Mouse (Mus musculus): Measurements from ENCODE around the gene Arap1.
A peak's percentile ranks its signal among the peaks of the same experiment; 100 is the strongest.

Gene Arap1

DNA sequence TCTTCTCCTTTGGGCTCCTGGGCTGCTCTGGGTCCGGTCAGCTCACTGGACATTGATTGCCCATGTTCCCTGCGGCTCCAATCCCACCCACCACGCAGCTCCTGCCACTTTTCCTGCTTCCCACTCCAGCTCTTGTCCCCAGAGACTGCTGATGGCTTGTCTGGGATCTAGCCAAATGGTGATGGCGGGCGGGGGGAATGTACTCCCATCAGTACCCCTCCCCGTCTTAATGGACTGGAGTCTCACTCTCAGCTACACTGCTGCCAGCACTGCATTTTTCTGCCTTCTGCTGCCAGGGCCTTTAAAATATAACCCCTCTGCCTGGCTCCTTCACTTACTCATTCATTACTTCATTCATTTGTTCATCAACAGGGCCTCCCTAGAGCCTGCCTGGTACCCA lies 76.1 kb downstream of the Arap1 start:
- no peak for ATAC-seq (ENCODE audit: insufficient number of reproducible peaks, low FRiP score, low TSS enrichment)

DNA sequence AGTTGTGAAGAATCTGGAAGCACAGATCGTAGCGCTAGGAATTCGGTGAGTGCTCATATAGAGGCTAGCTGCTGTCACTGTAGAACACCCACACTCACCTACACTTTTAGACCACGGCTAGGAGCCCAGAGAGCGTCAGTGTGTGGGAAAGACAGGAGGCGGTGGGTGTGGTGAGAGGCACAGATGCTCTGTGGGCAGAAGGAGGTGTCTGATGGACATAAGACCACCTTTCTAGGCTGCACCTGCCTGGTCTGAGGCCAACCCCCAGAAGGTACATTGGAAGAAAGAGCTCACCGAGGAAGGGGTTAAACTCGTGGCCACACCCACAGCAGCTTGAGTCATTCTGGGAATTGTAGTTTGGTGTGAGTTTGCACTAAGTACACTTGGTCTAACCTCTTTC lies 78.8 kb downstream of the Arap1 start:
- ATAC-seq (ENCODE audit: insufficient number of reproducible peaks, low FRiP score, low TSS enrichment): no peak

DNA sequence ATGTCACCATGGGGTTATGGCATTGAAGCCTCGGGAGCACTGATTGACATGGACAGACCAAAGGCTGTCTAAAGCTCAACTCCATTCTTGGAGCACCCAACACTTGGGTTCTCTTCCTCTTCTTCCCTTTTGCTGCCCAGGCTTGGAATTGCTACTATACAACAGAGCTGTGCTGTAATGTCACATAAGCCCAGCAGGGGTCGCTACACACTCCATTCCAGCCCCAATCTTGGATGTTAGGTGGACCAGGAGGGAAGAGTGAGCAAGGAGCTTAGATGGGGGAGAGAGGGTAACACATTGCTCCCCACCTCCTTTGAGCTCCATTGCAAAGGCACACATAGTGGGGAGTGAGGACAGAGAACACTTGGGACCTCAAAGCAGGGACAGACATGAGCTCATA lies 79.9 kb downstream of the Arap1 start:
- ATAC-seq (ENCODE audit: insufficient number of reproducible peaks, low FRiP score, low TSS enrichment): no peak

DNA sequence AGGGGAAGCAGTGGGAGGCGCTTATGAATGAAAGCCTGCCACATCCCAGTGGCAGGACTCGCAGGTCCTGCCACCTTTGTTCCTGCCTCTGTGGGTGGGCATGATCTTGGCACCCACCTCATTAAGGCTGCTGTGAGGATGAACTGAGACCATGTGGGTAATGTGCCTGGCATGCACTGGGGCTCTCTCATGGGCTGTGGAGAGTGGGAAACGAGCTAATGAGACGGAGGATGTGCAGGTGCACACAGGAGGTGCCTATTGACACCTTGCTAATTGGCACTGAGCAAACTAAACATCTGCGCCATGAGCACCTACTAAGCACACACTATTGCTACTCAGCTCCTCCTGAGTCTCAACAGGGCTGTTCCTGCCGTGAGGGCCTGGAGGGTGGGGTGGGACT lies 87.2 kb downstream of the Arap1 start:
- no peak for ATAC-seq (ENCODE audit: insufficient number of reproducible peaks, low FRiP score, low TSS enrichment)

DNA sequence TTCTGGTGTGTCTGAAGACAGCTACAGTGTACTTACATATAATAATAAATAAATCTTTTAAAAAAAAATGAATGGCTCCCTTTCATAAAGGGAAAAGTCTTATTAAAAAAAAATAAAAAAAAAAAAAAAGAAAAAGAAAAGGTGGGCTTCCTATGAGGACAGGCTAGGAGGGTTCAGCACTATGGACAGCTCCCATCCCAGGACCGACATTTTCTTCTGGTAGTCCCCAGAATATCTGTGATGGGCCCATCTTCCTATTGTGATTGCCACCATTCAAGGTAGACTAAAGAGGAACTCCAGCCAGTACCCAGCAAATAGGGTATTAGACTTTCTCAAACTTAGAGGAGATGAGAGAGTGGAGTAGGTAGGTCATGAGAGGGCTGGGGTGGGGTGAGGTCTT lies 90.0 kb downstream of the Arap1 start:
- ATAC-seq (ENCODE audit: insufficient number of reproducible peaks, low FRiP score, low TSS enrichment): no peak

DNA sequence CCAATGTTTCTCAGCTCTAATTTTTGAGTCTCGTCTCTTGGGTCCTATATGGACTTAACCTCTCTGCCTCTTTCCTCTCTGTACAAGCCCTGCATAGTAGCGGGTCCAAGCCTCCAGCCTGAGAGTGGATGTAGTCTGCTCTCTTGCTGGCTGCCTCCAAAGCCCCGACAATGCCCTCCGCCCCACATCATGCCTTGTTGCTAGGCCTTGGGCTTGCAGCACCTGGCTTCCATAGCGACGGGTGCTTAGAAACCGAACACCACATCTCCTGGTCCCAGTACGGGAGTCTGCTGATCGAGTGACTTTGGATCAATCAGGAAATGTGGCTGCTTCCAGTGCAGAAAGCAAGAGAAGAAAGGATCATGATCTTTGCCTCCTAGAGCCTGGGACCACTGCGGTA lies 95.2 kb downstream of the Arap1 start:
- no peak for ATAC-seq (ENCODE audit: insufficient number of reproducible peaks, low FRiP score, low TSS enrichment)

DNA sequence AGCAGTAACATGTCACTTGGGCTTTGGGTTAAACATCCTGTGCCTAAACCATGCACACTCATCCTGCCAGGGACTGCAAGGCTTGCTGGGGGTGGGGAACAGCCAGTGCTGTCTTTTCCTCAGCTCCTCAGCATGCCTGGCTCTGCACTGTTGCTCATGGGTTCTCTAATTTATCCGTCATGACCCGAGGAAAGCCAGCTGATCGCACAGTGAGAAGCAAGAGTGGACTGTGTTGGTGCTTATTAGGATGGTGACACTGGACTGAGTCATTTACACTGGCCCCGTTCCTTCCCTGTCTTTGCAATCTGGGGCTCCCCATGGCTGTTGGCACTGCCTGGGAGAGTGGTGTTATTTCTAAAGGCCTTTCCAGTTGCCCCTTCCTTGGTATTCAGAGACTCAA lies 96.3 kb downstream of the Arap1 start:
- ATAC-seq (ENCODE audit: insufficient number of reproducible peaks, low FRiP score, low TSS enrichment): no peak

DNA sequence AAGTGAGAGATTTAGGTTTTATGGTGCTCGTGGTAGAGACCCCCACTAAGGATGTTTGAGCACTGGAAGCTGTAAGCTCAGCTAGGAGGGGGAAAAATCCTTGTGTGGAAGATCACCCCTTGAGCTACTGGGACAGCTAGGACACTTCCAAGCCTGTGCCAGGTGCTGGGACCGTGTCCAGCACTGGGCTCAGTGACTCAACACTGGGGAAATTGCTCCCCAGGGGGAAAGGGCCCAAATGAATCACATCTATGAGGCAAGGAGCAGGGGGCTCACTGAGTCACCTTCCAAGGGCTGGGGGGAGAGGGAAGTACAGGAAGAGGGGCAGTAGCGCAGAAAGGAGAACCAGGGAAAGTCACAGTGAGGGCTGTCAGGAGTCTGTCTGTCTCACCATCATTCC lies 102.0 kb downstream of the Arap1 start:
- ATAC-seq (ENCODE audit: insufficient number of reproducible peaks, low FRiP score, low TSS enrichment): no peak

DNA sequence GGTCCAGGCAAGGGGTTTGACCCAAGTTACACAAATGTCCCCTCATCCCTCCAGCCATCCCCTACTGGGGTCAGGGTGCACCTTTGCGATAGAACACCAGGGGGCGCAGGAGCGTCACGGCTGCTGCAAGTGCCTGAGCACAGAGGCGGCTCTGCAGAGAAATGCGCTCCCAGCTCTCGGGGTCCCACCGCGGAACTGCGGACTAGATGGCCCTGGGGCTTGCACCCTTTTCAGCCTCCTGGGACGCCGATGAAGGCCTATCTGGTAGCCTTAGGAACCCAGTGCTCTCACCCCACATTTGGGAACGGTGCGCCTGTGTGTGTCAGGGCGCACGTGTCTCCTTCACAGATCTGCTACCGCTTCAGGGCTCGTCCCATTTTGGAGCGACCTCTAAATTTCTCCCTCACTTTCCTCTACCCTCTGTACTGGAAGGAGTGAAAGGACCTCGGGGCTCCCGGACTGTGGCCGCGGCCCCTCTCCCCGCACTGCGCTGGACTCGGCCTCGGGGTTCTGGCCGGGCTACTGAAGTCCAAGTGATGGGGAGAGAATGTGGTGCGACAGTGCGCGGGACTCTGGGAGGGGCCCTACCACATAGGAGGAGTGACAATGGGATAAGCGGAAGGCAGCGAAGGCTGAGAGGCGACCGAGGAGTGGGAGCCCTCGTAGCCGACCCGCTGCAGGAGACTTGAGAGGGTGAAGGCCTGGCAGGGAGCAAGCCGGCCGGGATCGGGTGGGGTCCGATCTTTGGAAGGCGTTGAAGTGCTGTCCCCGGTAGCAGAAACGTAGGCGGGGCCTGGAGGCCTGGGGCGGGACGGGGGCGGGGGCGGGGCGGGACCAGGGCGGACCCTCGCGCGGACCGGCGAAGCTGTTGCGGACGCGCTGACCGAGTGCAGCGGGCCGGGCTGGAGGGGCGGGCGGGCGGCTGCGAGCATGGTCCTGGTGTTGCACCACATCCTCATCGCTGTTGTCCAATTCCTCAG lies 102.8 kb downstream of the Arap1 start:
- ATAC-seq (ENCODE audit: insufficient number of reproducible peaks, low FRiP score, low TSS enrichment): peak; percentile 72

DNA sequence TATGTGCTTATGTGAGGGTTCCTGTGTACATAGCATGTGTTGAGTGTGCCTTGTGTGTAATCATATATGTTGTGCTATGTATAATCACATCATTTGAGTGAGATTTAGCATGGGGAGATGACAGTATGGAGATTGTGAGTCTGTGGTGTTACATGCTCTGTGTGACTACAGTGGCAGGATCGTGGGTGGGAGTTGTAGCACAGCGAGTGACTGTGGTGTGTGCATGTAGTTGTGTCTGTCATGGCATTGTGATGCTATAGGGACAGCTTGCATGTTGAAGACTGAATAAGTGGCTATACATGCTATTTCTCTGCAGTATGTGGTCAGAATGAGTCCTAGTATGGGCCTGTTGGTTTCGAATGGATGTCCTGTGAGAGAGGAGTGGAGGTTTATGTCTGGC lies 104.8 kb downstream of the Arap1 start:
- no peak for ATAC-seq (ENCODE audit: insufficient number of reproducible peaks, low FRiP score, low TSS enrichment)

DNA sequence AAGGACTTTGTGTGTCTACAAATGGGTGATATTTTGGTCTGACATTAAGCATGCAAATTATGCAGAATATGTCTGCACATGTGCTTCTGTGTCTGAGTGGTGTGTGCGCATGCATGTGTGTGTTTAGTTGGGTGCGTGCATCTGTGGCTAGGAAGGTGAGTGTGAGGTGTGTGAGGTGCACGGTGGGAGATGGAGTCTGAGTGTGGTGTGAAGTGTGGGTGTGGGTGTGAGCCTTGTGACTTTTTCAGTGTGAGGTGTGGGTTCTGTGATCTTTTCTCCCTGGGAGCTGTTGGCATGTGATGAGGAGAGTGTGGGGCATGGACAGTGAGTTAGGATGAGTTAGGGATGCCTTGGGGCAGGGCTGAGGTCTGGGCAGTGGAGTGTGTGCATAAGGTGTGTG lies 105.4 kb downstream of the Arap1 start:
- no peak for ATAC-seq (ENCODE audit: insufficient number of reproducible peaks, low FRiP score, low TSS enrichment)

DNA sequence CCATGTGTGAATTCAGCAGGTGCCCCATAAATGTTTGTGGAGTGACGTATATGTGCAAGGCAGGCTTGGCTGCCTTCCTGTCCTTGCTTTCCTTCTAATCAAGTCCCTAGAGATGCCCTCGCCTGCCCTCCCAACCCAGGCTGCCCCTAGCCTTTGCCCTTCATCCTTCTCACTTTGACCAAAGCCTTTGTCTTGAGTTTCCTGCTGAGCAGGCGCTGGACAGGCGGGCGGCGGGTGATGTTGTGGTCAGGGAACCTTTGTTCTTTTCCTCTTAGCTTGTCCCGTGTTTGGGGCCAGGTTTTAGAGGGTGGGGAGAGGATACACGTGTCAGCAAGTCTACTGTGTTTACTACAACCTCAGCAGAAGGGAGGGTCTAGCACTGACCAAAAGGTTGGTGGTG lies 105.9 kb downstream of the Arap1 start:
- no peak for ATAC-seq (ENCODE audit: insufficient number of reproducible peaks, low FRiP score, low TSS enrichment)

DNA sequence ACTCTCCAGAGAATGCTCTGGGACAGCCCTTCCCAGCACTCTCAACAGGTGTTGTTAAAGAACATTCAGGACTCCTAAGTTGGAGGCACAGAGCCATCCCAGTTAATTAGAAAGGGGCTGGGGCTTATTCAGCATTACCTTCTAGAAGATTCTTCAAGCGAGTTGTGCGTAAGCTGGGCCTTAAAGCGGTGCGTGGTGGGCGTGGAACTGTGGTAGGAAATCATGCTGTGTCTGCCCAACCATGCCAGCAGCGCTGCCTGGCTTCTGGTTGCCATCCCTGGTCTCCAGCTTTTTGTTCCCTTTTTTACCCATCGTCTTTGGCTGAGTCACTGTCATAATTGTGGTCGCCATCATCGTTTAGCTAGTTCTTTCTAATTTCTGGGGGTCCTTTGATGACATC lies 106.6 kb downstream of the Arap1 start:
- ATAC-seq (ENCODE audit: insufficient number of reproducible peaks, low FRiP score, low TSS enrichment): no peak

DNA sequence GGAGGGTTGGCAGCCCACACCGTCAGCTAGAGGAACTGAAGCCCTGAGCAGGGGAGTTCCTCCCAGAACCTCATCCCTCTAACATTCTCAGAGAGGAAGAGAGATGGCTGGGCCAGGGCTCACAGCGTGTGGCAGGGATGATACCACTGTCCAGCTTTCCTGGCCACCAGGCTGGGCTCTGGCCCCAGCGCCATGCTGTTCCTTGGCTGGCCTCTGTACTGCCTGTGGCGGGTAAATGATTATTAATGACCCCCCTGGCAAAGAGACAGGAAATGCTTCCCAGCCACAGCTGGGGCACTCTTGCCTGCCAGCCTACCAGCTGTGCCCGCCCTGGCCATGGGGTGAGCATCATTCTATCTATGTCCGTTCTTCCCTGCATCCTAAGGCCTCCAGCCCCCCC lies 107.3 kb downstream of the Arap1 start:
- no peak for ATAC-seq (ENCODE audit: insufficient number of reproducible peaks, low FRiP score, low TSS enrichment)

DNA sequence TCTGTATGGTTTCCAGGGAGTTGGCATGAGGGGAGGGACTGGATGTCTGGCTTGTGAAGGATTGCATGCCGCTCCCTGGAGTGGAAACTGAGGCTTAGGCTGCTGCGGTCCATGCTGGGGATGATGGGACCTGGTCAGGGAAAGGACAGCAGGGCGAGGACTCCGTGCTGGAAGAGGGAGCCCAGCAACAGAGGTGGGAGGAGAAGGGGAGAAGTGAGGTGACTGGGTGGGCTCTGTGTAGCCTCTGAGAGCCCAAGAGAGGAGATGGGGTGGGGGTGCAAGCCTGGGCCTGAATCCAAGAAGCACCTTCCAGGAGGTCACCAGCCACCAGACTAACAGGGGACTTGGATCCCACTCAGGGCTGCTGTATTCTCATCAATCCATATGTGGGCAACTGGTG lies 108.5 kb downstream of the Arap1 start:
- ATAC-seq (ENCODE audit: insufficient number of reproducible peaks, low FRiP score, low TSS enrichment): no peak

DNA sequence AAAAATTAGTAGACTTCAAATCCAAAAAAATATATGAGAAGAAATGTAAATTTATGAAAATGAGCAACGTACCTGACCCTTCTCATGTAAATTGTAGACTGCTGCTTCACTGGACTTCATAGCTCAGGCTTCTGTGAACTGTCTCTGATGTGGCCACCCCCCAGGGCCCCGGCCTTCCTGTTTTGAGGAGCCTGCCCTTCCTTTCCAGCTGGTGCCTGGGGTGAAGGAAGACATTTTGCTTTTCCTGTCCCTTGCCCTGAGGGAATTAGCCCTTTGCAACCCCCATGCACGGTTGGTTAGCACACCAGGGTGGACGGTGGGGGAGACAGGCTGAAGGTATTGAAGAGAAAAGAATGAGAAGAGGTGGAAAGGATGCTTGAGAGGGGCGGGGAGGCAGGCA lies 108.9 kb downstream of the Arap1 start:
- no peak for ATAC-seq (ENCODE audit: insufficient number of reproducible peaks, low FRiP score, low TSS enrichment)

DNA sequence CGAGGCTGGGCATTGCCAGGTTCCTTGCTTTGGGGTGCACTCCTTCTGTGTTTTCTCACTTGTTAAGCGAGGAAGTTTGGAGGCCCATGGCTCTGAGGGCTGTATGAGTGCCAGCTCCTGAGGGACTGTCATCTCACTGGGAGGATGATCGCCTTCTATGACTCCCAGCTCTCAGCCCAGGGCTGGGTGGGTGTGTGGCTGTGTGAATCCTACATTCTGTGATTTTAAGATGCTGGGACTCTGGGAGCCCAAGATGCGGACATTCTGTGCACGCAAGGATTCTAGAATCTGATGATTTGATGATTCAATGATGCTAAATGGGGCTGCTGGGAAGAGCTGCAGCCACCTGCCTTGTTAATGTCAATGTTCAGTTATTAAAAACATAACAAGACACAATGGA lies 109.4 kb downstream of the Arap1 start:
- no peak for ATAC-seq (ENCODE audit: insufficient number of reproducible peaks, low FRiP score, low TSS enrichment)

DNA sequence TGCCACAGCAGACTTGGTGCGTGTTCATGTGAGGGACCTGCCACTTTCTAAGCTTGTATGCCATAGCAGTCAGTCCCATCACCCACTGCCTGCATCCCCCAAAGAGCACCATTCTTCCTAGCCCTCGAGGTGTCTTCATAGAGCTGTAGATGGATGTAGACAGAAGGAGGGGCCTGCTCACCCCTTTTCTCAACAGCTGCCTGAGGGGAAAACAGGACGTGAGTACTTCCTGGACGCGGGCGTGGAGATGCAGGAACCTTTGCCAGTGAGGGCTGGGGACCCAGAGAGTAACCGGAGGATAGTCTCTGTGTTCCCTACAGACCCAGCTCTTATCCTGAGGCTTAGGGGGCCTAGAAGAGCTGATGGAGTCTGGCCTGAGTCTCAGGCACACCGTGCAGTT lies 109.9 kb downstream of the Arap1 start:
- no peak for ATAC-seq (ENCODE audit: insufficient number of reproducible peaks, low FRiP score, low TSS enrichment)

DNA sequence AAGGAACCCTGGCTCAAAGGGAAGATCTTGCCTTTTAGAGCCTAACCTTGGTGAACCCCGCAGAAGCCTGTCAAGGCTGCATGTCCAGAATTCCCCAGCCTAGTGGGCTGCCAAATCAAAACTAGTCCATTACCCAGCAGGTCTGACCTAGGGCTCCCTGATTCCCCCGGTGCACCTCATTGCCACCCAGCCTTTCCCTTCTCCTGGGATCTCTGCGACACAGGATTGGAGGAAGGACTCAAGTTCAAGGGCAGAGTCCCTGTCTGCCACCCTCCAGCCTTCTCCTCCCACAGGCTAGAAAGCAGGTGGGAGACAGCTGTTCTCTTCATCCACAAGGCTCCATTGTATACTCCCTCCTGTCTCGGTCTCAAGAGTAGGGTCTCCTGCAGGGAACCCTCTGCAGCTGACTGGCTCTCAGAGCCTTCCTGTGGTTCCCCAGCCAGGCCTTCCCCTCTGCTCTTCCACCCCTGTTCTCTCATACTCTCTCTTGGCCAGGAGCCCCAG lies 110.5 kb downstream of the Arap1 start:
- ATAC-seq (ENCODE audit: insufficient number of reproducible peaks, low FRiP score, low TSS enrichment): no peak

DNA sequence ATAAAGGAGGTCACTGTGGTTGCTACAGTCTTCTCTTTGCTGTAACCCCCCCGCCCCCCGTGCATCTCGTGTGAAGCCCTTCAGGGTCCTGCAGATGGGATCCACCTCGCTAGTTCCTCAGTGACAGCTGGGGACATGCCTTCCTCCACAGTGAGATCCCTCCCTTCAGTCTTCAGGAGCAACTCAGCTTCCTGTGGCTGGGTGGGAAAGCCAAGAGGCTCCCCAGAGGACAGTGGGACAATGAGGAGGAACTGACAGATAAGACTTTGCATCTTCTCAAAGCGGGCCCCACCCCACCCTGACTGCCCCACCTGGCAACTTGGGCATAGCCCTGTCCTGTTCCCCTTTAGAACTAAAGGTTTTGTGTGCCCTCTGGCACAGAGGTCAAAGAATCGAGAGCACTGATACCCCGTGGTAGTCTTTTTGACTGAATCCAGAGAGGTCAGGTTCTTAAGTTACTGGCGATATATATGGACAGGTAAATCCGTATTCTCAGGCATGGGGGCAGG lies 111.5 kb downstream of the Arap1 start:
- ATAC-seq (ENCODE audit: insufficient number of reproducible peaks, low FRiP score, low TSS enrichment): no peak

DNA sequence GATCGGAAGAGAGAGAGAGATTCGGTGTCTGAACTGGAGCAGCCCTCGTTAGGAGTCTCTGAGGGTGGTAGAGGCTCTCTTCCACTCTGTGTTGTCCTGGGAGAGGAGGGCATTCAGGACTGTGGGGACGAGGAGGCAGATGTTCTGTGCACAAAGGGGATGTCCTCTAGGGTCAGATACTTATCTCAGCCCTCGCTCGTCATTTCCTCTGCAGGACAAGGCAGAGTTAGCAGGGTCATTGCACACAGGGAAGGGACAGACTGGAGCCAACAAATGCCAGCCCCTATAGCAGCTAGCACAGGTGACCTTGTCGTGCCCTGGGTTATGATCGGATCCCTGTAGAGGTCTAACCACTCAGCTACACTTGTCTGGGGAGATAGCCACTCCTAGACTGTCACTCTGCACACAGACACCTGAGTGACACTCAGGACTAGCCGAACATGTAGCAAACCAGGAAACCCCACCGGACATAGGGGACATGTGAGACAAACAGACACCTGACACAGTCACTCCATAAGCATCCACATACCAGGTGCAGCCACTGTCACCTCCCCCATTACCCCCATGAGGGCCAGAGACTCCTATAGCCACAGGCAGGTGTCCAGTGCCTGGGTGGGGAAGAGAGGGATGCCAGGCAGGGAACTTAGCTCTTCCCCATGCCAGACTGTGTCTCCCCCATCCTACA lies 112.2 kb downstream of the Arap1 start:
- ATAC-seq (ENCODE audit: insufficient number of reproducible peaks, low FRiP score, low TSS enrichment): no peak

DNA sequence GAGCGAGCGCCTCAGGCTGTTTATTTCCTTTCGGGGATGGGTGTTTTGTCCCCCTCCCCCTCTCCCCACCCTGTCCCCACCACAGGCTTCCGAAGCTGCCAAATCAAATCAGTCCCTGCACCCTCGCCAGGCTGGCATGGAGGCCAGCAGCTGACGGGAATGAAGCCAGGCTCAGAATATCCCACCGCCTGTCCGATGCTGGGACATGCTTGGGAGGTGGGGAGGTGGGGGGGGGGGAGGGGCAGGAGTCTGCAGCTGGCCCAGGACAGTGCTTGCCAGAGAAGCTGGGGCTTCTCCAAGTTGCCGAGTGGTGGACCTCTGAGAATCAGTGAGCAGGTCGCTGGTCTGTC lies 112.7 kb downstream of the Arap1 start:
- no peak for ATAC-seq (ENCODE audit: insufficient number of reproducible peaks, low FRiP score, low TSS enrichment)

Measured in cerebellum, adult (tissue).